Mouse (Mus musculus) hindbrain, embryonic 13.5 days (tissue): Measurements from ENCODE around the gene Cacnb4. TPM values are rescaled to one million over a fixed set of nuclear protein-coding genes. Genes with fewer than 3 reads are reported as not detected.
A peak's percentile ranks its signal among the peaks of the same experiment; 100 is the strongest.

Source experiments
- ATAC-seq: fragments of 200-750 bp; cut with Nextera tagmentation; 2 replicates; pipeline ENCODE4 v1.8.0; 2017; ENCODE audit warnings: moderate TSS enrichment; ENCODE audit not compliant: low FRiP score
- H3K27ac ChIP-seq: fragments of 300-500 bp; sonication (generic); 2 replicates; pipeline ENCODE4 v1.5.1; 2015; ENCODE audit warnings: inconsistent platforms, mild to moderate bottlenecking, moderate library complexity
- H3K27me3 ChIP-seq: fragments of 300-500 bp; sonication (generic); 2 replicates; pipeline ENCODE4 v1.6.1; 2015; ENCODE audit warnings: mild to moderate bottlenecking, inconsistent platforms
- H3K36me3 ChIP-seq: fragments of 300-500 bp; sonication (generic); 2 replicates; pipeline ENCODE4 v1.6.1; 2015; ENCODE audit warnings: mild to moderate bottlenecking, inconsistent platforms
- H3K4me1 ChIP-seq: fragments of 300-500 bp; sonication (generic); replicated peaks from 2 replicates; pipeline ENCODE4 v1.6.1; 2015; ENCODE audit warnings: inconsistent platforms
- H3K4me2 ChIP-seq: fragments of 300-500 bp; sonication (generic); 2 replicates; pipeline ENCODE4 v1.6.1; 2015; ENCODE audit warnings: inconsistent platforms, mild to moderate bottlenecking, moderate library complexity
- H3K4me3 ChIP-seq: fragments of 300-500 bp; sonication (generic); 2 replicates; pipeline ENCODE4 v1.5.1; 2015; ENCODE audit warnings: mild to moderate bottlenecking, inconsistent platforms
- H3K9ac ChIP-seq: fragments of 300-500 bp; sonication (generic); 2 replicates; pipeline ENCODE4 v1.6.1; 2015; ENCODE audit warnings: mild to moderate bottlenecking, inconsistent platforms
- H3K9me3 ChIP-seq: fragments of 300-500 bp; sonication (generic); 2 replicates; pipeline ENCODE4 v1.6.1; 2016; ENCODE audit warnings: inconsistent platforms
- WGBS: fragments of 180-500 bp; shearing (Covaris S2); methylation state at CpG from one replicate; pipeline ENCODE4 v1.1.7; 2015; 5-methylcytosine and 5-hydroxymethylcytosine counted together
- polyA plus RNA-seq: library from polyadenylated mRNA; unstranded; fragments of >200 nt; fragmentation: Nextera tagmentation; extraction: Ambion mirVana; gene quantifications from 2 replicates; pipeline ENCODE4 v1.2.1, GENCODE M21; 2015

The Cacnb4 gene
- polyA plus RNA-seq, 1 experiment from 2014 or later: 13.3 TPM

GRCm38 (mm10) chr2:52438013-52438412, 238.6 kb downstream of the Cacnb4 start:
- no peaks in the 10 kb centered on the region for H3K9me3 ChIP-seq
- H3K9ac ChIP-seq: no peak overlapping the region
- H3K27me3 ChIP-seq: no peaks in the 10 kb centered on the region
- H3K4me3 ChIP-seq: no peak overlapping the region
- H3K4me1 ChIP-seq: no peaks in the 10 kb centered on the region
- H3K36me3 ChIP-seq: peaks cover 6% of the 10 kb centered on the region; the same call in 1 of the 2 replicates
- H3K4me2 ChIP-seq: no peak overlapping the region
- no peak for ATAC-seq
- no peak overlapping the region for H3K27ac ChIP-seq
- 55% methylated on average over 6 of the region's 6 CpGs for WGBS

GRCm38 (mm10) chr2:52435919-52436632, 240.6 kb downstream of the Cacnb4 start:
- H3K9me3 ChIP-seq: no peaks in the 10 kb centered on the region
- no peak overlapping the region for H3K9ac ChIP-seq
- ATAC-seq: no peak
- no peak overlapping the region for H3K4me2 ChIP-seq
- no peaks in the 10 kb centered on the region for H3K4me1 ChIP-seq
- no peak overlapping the region for H3K27ac ChIP-seq
- H3K36me3 ChIP-seq: peaks cover 6% of the 10 kb centered on the region; the same call in 1 of the 2 replicates
- WGBS: 69% methylated on average over 14 of the region's 14 CpGs
- H3K27me3 ChIP-seq: no peaks in the 10 kb centered on the region
- H3K4me3 ChIP-seq: no peak overlapping the region

GRCm38 (mm10) chr2:52433365-52433764, 243.3 kb downstream of the Cacnb4 start:
- ATAC-seq: no peak
- Histone ChIP-seq H3K4me1 (no peaks in the 10 kb centered on the region), H3K9ac (no peak overlapping the region), H3K36me3 (peaks cover 6% of the 10 kb centered on the region; the same call in 1 of the 2 replicates), H3K27me3 (no peaks in the 10 kb centered on the region), H3K27ac (no peak overlapping the region), H3K4me3 (no peak overlapping the region), H3K4me2 (no peak overlapping the region), H3K9me3 (no peaks in the 10 kb centered on the region)
- WGBS: 71% methylated on average over 7 of the region's 7 CpGs

GRCm38 (mm10) chr2:52427383-52427782, 249.2 kb downstream of the Cacnb4 start:
- Histone ChIP-seq H3K4me1 (peaks cover 19% of the 10 kb centered on the region), H3K36me3 (no peaks in the 10 kb centered on the region), H3K27ac (no peak overlapping the region), H3K27me3 (no peaks in the 10 kb centered on the region), H3K4me3 (no peak overlapping the region), H3K9ac (no peak overlapping the region), H3K9me3 (no peaks in the 10 kb centered on the region), H3K4me2 (no peak overlapping the region)
- WGBS: 87% methylated on average over 3 of the region's 3 CpGs
- ATAC-seq: no peak

GRCm38 (mm10) chr2:52426041-52426440, 250.6 kb downstream of the Cacnb4 start:
- no peaks in the 10 kb centered on the region for H3K36me3 ChIP-seq
- no peak overlapping the region for H3K4me2 ChIP-seq
- ATAC-seq: no peak
- no peak overlapping the region for H3K4me3 ChIP-seq
- no peaks in the 10 kb centered on the region for H3K27me3 ChIP-seq
- no peak overlapping the region for H3K27ac ChIP-seq
- no peak overlapping the region for H3K9ac ChIP-seq
- no peaks in the 10 kb centered on the region for H3K9me3 ChIP-seq
- peaks cover 31% of the 10 kb centered on the region for H3K4me1 ChIP-seq
- WGBS: 96% methylated on average over 3 of the region's 3 CpGs

GRCm38 (mm10) chr2:52425523-52425795, 251.2 kb downstream of the Cacnb4 start:
- H3K27ac ChIP-seq: no peak overlapping the region; the same call in 1 of the 2 replicates
- no peaks in the 10 kb centered on the region for H3K36me3 ChIP-seq
- H3K9ac ChIP-seq: peak overlapping the region; percentile 69
- WGBS: 28% methylated on average over 10 of the region's 10 CpGs
- ATAC-seq: no peak
- H3K9me3 ChIP-seq: no peaks in the 10 kb centered on the region
- peaks cover 34% of the 10 kb centered on the region for H3K4me1 ChIP-seq
- no peaks in the 10 kb centered on the region for H3K27me3 ChIP-seq
- H3K4me3 ChIP-seq: peak overlapping the region; percentile 94
- H3K4me2 ChIP-seq: peak overlapping the region; percentile 70

GRCm38 (mm10) chr2:52424747-52425522, 251.7 kb downstream of the Cacnb4 start, which contains the start of gene Arl5a:
TSS of gene Arl5a (minus strand) at chr2:52424901.
- H3K4me2 ChIP-seq: peak within 1 kb of the TSS; percentile 70
- H3K4me1 ChIP-seq: peaks cover 34% of the 10 kb centered on the region
- no peaks in the 10 kb centered on the region for H3K36me3 ChIP-seq
- H3K27ac ChIP-seq: peak within 1 kb of the TSS; percentile 92
- H3K4me3 ChIP-seq: peak within 1 kb of the TSS; percentile 94
- no peaks in the 10 kb centered on the region for H3K27me3 ChIP-seq
- H3K9ac ChIP-seq: peak within 1 kb of the TSS; percentile 94
- no peaks in the 10 kb centered on the region for H3K9me3 ChIP-seq
- under 1% methylated on average over 42 of the region's 57 CpGs for WGBS
- ATAC-seq: peak; percentile 96

- H3K4me3 ChIP-seq: peak overlapping the region; percentile 94
- peak; percentile 86 for ATAC-seq
- H3K9me3 ChIP-seq: no peaks in the 10 kb centered on the region
- peak overlapping the region; percentile 92 for H3K27ac ChIP-seq
- peak overlapping the region; percentile 70 for H3K4me2 ChIP-seq
- WGBS: under 1% methylated on average over 40 of the region's 42 CpGs
- H3K9ac ChIP-seq: peak overlapping the region; percentile 94
- peaks cover 34% of the 10 kb centered on the region for H3K4me1 ChIP-seq
- H3K36me3 ChIP-seq: no peaks in the 10 kb centered on the region
- H3K27me3 ChIP-seq: no peaks in the 10 kb centered on the region
Measured at GRCm38 (mm10) chr2:52424248-52424728, 252.3 kb downstream of the Cacnb4 start.

GRCm38 (mm10) chr2:52423611-52424247, 252.9 kb downstream of the Cacnb4 start:
- Histone ChIP-seq H3K4me2 (peak overlapping the region; percentile 70), H3K4me1 (peaks cover 34% of the 10 kb centered on the region), H3K4me3 (peak overlapping the region; percentile 94), H3K9ac (peak overlapping the region; percentile 94), H3K27me3 (no peaks in the 10 kb centered on the region), H3K27ac (no peak overlapping the region; the same call in 1 of the 2 replicates), H3K36me3 (no peaks in the 10 kb centered on the region), H3K9me3 (no peaks in the 10 kb centered on the region)
- WGBS: 2% methylated on average over 16 of the region's 16 CpGs
- no peak for ATAC-seq

- WGBS: 58% methylated on average over 8 of the region's 8 CpGs
- H3K9ac ChIP-seq: peak overlapping the region; percentile 94
- ATAC-seq: no peak
Measured at GRCm38 (mm10) chr2:52422871-52423610, 253.6 kb downstream of the Cacnb4 start.

GRCm38 (mm10) chr2:52421197-52421596, 255.4 kb downstream of the Cacnb4 start:
- peaks cover 7% of the 10 kb centered on the region for H3K36me3 ChIP-seq
- H3K27me3 ChIP-seq: no peaks in the 10 kb centered on the region
- no peak overlapping the region for H3K9ac ChIP-seq
- 76% methylated on average over 6 of the region's 6 CpGs for WGBS
- H3K4me2 ChIP-seq: no peak overlapping the region
- H3K27ac ChIP-seq: no peak overlapping the region
- no peak overlapping the region for H3K4me3 ChIP-seq
- H3K9me3 ChIP-seq: 0 out of 2 replicates have a peak, but pooled peaks cover under 1% of the 10 kb centered on the region
- H3K4me1 ChIP-seq: peaks cover 34% of the 10 kb centered on the region
- ATAC-seq: no peak

More at GRCm38 (mm10) chr2:52422871-52423610, 253.6 kb downstream of the Cacnb4 start:
- H3K36me3 ChIP-seq: no peaks in the 10 kb centered on the region
- H3K27me3 ChIP-seq: no peaks in the 10 kb centered on the region
- no peak overlapping the region for H3K27ac ChIP-seq
- H3K4me2 ChIP-seq: peak overlapping the region; percentile 70
- peak overlapping the region; percentile 94 for H3K4me3 ChIP-seq
- peaks cover 34% of the 10 kb centered on the region for H3K4me1 ChIP-seq
- H3K9me3 ChIP-seq: no peaks in the 10 kb centered on the region
